Comparison of ENCODE assay signal across 13 mouse cellular contexts in genomic region chr10:43550923-43551322, GRCm38 (mm10).
"Had no signal": no experiment of that assay in that cellular context is flagged by ENCODE, and none has a peak within 500 bp of the region (broad histone marks: within the 10 kb centered on the region; RNA-seq: fewer than 3 reads in every experiment).

No protein-coding gene starts in this region.

- H3K27ac ChIP-seq: kidney, embryonic 15.5 days; left cerebral cortex, adult 2 months; limb, embryonic 10.5 days; liver, embryonic 15.5 days; midbrain, embryonic 13.5 days had no signal

- H3K4me1 ChIP-seq: liver, embryonic 15.5 days had no signal

- H3K4me3 ChIP-seq: kidney, embryonic 15.5 days; left cerebral cortex, adult 2 months; limb, embryonic 10.5 days; liver, embryonic 15.5 days; midbrain, embryonic 13.5 days had no signal

- DNase-seq: kidney, adult 2 months; kidney, postnatal 25 days; lung, adult 2 months; lung, postnatal 36 days; thymus, adult 18-20 months; thymus, postnatal 25 days had no signal

- H3K4me2 ChIP-seq: kidney, embryonic 15.5 days; liver, embryonic 11.5 days; liver, embryonic 15.5 days; midbrain, embryonic 13.5 days had no signal

- H3K9me3 ChIP-seq: kidney, embryonic 15.5 days; limb, embryonic 10.5 days; liver, embryonic 15.5 days; midbrain, embryonic 13.5 days had no signal

- ATAC-seq: lung, postnatal 0 days had no signal

- H3K9ac ChIP-seq: kidney, embryonic 15.5 days; liver, embryonic 15.5 days; midbrain, embryonic 13.5 days had no signal

- H3K27me3 ChIP-seq: kidney, embryonic 15.5 days; liver, embryonic 15.5 days; midbrain, embryonic 13.5 days had no signal

- H3K36me3 ChIP-seq: kidney, embryonic 15.5 days; limb, embryonic 10.5 days; liver, embryonic 15.5 days; midbrain, embryonic 13.5 days had no signal
